Mouse (Mus musculus): ENCODE measurements around the gene H2al1k.
A peak's percentile ranks its signal among the peaks of the same experiment; 100 is the strongest.
"Not testable (repeated sequence)": the region's sequence is repeated elsewhere in the genome, so short reads cannot be mapped to it uniquely, and the experiment has no call there.

The H2al1k gene

DNA sequence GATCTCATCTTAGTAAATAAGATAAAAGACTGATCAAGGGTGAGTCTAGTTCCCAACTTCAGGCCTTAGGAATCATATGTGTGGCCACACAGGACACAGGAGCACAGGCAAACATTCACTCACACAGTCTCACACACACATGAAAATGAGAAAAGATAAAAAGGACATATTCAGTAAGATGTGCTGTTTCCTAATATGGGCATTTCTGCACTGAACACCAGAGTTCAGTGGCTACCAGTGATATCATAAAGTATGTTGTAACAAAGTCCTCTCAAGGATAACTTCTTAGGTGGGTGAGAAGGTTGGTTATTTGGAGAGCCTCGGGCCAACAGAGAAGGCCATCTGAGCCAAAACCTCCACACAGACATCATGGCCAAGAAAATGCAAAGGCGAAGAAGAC is at the start of gene H2al1k:
Gene H2al1k (plus strand): TSS at position 301 of the 400 bp plus-strand sequence.
- DNase-seq = not testable (repeated sequence)

DNA sequence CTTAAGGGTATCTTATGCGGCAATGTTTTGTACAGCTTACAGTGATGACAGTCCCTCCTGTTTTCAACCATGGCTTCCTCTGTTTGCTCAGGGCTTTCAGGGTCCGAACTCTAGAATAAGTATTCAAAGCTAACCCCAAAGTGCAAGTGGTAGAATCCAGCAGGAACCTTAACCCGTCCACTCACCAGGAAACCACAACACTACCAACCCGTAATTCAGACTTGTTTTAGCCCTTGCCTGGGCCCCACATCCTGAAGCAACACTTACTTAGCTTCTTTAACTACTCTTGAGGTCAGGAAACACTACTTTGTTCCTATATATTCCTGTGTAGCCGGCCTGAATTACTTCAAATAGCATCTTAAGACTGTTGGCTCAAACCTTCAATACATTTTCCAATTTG is 47.6 kb upstream of the H2al1k start:
- no peak for DNase-seq

DNA sequence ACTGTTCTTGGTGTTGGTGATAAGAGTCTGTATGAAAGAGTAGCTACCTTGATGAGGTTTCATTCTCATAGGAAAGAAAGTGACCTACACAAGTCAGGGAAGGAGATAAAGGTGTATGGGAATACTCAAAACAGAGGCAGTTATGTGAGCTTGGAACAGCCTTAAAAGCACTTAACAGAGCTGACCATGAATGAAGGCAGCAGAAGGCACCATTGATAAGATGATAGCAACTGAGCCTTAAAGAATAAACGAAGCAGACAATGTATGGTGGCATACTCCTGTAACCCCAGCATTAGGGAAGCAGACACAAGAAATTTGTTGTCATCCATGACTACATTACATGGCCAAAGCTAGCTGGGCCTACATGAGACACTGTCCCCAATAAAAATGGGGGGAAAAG is 47.0 kb upstream of the H2al1k start:
- DNase-seq = no peak

DNA sequence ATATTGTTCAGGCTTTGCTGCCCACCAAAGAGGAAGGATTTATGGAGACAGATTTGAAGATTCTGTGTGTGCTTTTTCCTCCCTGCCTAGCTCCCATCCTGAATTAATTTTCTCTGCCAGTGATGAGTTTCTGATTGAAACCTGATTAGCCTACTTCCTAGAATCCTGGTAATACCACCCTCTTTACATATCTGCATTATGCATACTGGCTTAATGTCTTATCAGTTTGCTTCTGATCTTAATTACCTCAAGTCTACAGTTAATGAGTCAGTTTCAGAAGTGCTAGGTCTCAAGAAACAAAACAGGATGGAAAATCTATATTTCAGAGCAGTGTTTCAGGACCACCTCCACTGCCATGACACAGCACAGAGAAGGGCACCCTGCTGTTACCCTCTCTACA is 34.0 kb upstream of the H2al1k start:
- DNase-seq = not testable (repeated sequence)

DNA sequence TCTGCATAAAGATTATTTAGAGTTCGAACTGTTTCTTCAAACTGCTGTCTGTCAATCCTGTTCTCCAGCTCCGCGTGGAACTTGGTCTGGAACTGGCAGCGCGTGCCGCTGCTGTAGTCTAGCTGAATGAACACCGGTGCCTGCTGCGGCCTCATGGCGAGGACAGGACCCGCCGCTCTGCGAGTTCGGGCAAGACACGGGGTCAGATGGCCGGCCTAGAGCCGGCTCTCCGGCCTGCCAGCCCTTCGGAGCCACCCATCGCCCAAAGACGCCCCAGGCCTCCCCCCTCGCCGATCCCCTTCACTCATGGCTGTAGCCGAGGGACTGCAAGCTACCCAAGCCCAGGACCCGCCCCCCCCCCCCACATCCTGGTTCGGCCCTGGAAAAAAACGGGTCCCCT is 22.5 kb upstream of the H2al1k start:
- not testable (repeated sequence) for DNase-seq

DNA sequence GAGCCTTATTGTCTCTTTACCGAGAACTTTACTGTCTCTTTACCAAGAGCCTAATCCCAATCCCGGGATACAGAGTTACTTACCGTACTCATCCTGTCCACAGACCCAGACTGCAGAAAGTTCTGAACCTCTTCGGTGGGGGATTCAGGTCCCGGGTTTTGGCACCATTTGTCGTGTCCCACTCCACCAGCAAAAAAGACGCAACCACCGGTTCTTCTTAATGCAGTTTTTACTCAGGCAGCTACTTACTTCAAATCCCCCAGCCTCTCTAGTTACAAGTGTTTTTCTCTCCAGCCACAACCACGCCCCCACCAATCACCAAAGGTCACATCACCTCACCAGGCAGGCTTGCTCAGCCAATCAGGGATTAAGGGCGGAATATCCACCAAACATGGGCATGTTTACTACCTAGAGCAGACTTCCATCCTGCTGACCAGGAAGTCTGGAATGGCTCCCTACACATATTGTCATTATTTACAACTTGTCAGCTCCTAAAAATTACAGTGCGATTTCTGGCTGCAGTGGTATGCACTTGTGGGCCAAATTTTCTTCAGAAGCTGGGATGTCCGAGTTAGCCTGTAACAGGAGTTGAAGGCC is 18.0 kb upstream of the H2al1k start:
- DNase-seq = not testable (repeated sequence)

DNA sequence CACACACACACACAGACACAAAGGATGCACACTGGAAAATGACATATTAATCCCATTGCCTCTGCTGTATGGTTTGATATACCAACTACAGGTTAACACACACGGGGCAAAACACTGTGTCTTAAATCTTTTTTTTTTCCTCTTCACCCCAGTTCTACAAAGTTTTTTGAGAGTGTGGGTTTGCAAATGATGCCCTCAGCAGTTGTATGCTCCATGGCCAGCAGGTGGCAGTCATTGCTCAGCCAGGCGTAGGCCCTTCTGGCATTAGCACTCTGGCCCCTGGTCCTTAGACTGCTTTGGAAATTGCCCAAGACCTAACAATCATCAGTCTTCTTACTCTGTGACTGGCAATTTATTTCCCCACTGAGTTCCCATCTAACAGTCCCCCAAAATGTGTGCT is 17.4 kb upstream of the H2al1k start:
- DNase-seq = peak; percentile 25 to 58

DNA sequence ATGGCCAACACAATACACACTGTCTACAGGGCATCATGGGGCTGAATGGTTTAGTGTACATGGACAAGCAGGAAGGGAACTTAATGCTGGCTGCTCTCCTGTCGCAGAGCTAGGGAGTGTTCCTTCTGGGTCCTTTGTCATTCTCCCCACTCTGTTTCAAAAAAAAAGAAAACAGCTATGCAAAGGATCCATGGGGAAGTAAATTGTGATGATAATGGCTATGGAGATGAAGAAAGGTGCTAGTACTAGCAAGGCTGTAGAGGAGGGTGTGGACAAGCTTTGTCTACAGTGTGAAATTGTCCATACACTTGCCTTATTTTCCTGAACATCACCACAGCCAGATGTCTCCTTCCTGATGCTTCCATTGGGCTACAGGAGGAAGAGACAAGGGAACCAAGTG is 15.4 kb upstream of the H2al1k start:
- DNase-seq = not testable (repeated sequence)

DNA sequence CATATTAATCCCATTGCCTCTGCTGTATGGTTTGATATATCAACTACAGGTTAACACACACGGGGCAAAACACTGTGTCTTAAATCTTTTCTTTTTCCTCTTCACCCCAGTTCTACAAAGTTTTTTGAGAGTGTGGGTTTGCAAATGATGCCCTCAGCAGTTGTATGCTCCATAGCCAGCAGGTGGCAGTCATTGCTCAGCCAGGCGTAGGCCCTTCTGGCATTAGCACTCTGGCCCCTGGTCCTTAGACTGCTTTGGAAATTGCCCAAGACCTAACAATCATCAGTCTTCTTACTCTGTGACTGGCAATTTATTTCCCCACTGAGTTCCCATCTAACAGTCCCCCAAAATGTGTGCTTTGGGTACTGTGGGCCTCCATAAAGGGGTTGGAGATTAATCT is 23.6 kb downstream of the H2al1k start:
- DNase-seq = peak in 1 of 2 experiments; percentile 7

DNA sequence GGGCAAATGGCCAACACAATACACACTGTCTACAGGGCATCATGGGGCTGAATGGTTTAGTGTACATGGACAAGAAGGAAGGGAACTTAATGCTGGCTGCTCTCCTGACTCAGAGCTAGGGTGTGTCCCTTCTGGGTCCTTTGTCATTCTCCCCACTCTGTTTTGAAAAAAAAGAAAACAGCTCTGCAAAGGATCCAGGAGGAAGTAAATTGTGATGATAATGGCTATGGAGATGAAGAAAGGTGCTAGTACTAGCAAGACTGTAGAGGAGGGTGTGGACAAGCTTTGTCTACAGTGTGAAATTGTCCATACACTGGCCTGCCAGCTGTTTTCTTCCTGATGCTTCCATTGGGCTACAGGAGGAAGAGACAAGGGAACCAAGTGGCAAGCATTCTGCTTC is 25.5 kb downstream of the H2al1k start:
- DNase-seq = not testable (repeated sequence)

All from cerebellum, postnatal 36 days (tissue).